Mouse (Mus musculus): Measurements from ENCODE around the gene Tas2r110.

The Tas2r110 gene

GRCm38 (mm10) chr6:132867708-132868107, at the start of gene Tas2r110:
Gene Tas2r110, plus strand, starts transcription at chr6:132868008.
- DNase-seq = no peak

GRCm38 (mm10) chr6:132846842-132847241, 21.0 kb upstream of the Tas2r110 start, which contains the start of gene Tas2r123:
Gene Tas2r123, plus strand, starts transcription at chr6:132847142.
- no peak for DNase-seq

GRCm38 (mm10) chr6:132855138-132855537, 12.7 kb upstream of the Tas2r110 start, which contains the start of gene Tas2r116:
Gene Tas2r116, plus strand, starts transcription at chr6:132855438.
- no peak for DNase-seq

GRCm38 (mm10) chr6:132892711-132893110, 24.9 kb downstream of the Tas2r110 start, which contains the start of gene Tas2r113:
Gene Tas2r113, plus strand, starts transcription at chr6:132893011.
- no peak for DNase-seq

- DNase-seq = no peak
Observed at GRCm38 (mm10) chr6:132909351-132909750, 41.5 kb downstream of the Tas2r110 start, which contains the start of gene Tas2r125. Gene Tas2r125, plus strand, starts transcription at chr6:132909651.

Measured in cerebellum, adult 18-20 months (tissue).